Comparison of ENCODE assay signal across 8 mouse cellular contexts in the genomic region with DNA sequence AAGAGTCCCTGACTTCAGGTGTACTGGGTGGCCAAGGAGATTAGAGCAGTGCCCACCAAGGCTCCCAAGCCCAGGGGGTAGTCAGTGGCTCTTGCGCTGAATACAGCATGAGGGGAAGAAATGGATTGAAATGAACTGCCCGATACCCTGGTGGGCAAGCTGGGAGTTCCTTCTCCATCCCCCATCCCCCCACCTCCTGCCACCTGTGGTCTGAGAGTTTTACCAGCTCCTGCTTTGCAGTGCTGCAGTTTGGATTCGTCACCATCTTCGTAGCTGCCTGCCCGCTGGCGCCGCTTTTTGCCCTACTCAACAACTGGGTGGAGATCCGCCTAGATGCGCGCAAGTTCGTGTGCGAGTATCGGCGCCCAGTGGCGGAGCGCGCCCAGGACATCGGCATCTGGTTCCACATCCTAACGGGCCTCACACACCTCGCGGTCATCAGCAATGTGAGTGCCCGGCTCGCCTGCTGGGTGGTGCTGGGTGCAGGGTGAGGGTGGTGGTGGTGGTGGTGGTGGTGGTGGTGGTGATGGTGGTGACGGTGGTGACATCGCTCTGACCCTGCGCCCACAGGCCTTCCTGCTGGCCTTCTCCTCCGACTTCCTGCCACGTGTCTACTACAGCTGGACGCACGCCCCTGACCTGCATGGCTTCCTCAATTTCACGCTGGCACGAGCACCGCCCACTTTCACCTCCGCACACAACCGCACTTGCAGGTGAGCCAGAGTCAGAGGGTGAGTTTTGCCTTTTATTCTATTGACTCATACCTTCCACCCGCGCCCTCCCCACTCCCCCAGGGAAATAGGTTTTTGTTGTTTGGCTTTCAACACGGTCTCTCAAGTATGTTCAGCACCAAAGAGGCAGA. TPM values are rescaled to one million over a fixed set of nuclear protein-coding genes. Genes with fewer than 3 reads are reported as not detected.
DNase-seq lines count a peak whose midpoint lies in the region; ATAC-seq and TF ChIP-seq lines count a peak whose summit lies in the region.

No protein-coding gene starts in this region.

- TF ChIP-seq POLR2A in olfactory bulb, adult 2 months (IDR thresholded peaks at IDR 0.05; ENCODE audit: insufficient read depth, low read depth, low read length): no peak

- WGBS in hindbrain, embryonic 14.5 days: 25% methylated on average over 38 of the region's 38 CpGs
- WGBS in lung, embryonic 16.5 days: 16% methylated on average over 34 of the region's 38 CpGs
- WGBS in olfactory bulb, adult 2 months: 27% methylated on average over 38 of the region's 38 CpGs

- no peaks in the 10 kb centered on the region for H3K9me3 ChIP-seq in hindbrain, embryonic 14.5 days (ENCODE audit: control insufficient read depth, low read length)
- H3K9me3 ChIP-seq in lung, embryonic 16.5 days (ENCODE audit: control insufficient read depth, low read length): no peaks in the 10 kb centered on the region

- peak; percentile 4 for DNase-seq in retina, embryonic 14.5 days (ENCODE audit: low spot score)
- no peak for DNase-seq in retina, postnatal 1 day
- DNase-seq in hindbrain, embryonic 14.5 days (ENCODE audit: low spot score): no peak
- DNase-seq in adrenal gland, adult 18-20 months (ENCODE audit: low spot score in 2 of 2): no peak

- peaks cover 9% of the 10 kb centered on the region for H3K36me3 ChIP-seq in hindbrain, embryonic 14.5 days (replicated peaks; ENCODE audit: control insufficient read depth, insufficient read depth)
- peaks cover 2% of the 10 kb centered on the region for H3K36me3 ChIP-seq in lung, embryonic 16.5 days (ENCODE audit: control insufficient read depth, insufficient read depth, low read length)

- TF ChIP-seq CTCF in olfactory bulb, adult 2 months (IDR thresholded peaks at IDR 0.05; ENCODE audit: insufficient read depth, low read depth, low read length): no peak

- H3K4me1 ChIP-seq in hindbrain, embryonic 14.5 days (replicated peaks; ENCODE audit: control insufficient read depth, insufficient read depth, low read length): no peaks in the 10 kb centered on the region
- no peaks in the 10 kb centered on the region for H3K4me1 ChIP-seq in lung, embryonic 16.5 days (replicated peaks; ENCODE audit: control insufficient read depth, insufficient read depth, low read length)
- H3K4me1 ChIP-seq in olfactory bulb, adult 2 months (ENCODE audit: control insufficient read depth, insufficient read depth, low read length): peaks cover 9% of the 10 kb centered on the region

- H3K27me3 ChIP-seq in hindbrain, embryonic 14.5 days (ENCODE audit: control insufficient read depth, insufficient read depth, low read length): no peaks in the 10 kb centered on the region
- H3K27me3 ChIP-seq in lung, embryonic 16.5 days (ENCODE audit: control insufficient read depth, insufficient read depth, low read depth, low read length): no peaks in the 10 kb centered on the region

- no peak overlapping the region; the same call in 1 of the 2 replicates for H3K4me3 ChIP-seq in hindbrain, embryonic 14.5 days (replicated peaks; ENCODE audit: low read length)
- peak overlapping the region; percentile 36 for H3K4me3 ChIP-seq in lung, embryonic 16.5 days (ENCODE audit: low read length)
- peak overlapping the region; percentile 19; the same call in 1 of the 2 replicates for H3K4me3 ChIP-seq in olfactory bulb, adult 2 months (ENCODE audit: insufficient read depth, low read depth, low read length)

- peak; percentile 57 for ATAC-seq in common myeloid progenitor, adult 5-6 weeks (replicated peaks; ENCODE audit: low read depth, poor library complexity, severe bottlenecking)
- no peak for ATAC-seq in hindbrain, embryonic 14.5 days (ENCODE audit: low FRiP score)
- peak; percentile 25; the same call in 1 of the 2 replicates for ATAC-seq in lung, embryonic 16.5 days (ENCODE audit: low read depth)
- no peak for ATAC-seq in erythroblast, adult 5-6 weeks (replicated peaks; ENCODE audit: low FRiP score, poor library complexity, severe bottlenecking)

- no peak overlapping the region for H3K27ac ChIP-seq in hindbrain, embryonic 14.5 days
- H3K27ac ChIP-seq in lung, embryonic 16.5 days (ENCODE audit: low read length): no peak overlapping the region
- H3K27ac ChIP-seq in olfactory bulb, adult 2 months (ENCODE audit: insufficient read depth, low read depth, low read length): no peak overlapping the region

- peak overlapping the region; percentile 40 for H3K4me2 ChIP-seq in hindbrain, embryonic 14.5 days (replicated peaks)
- H3K4me2 ChIP-seq in lung, embryonic 16.5 days (ENCODE audit: low read depth, low read length): peak overlapping the region; percentile 54

- no peak overlapping the region for H3K9ac ChIP-seq in hindbrain, embryonic 14.5 days
- peak overlapping the region; percentile 35; the same call in 1 of the 2 replicates for H3K9ac ChIP-seq in lung, embryonic 16.5 days (ENCODE audit: low read length)

RNA-seq across cellular contexts. Expression of a gene that starts 27.7 kb away (rescaled TPM):
- 0.23 TPM in 1 of 2 replicates, not detected in the other for total RNA-seq in common myeloid progenitor, adult 5-6 weeks (2017)
- polyA plus RNA-seq in hindbrain, embryonic 14.5 days (2014; fragmentation: Nextera tagmentation; extraction: Ambion mirVana): 0.66 and 1.3 TPM in 2 replicates
- 0.14 and 0.19 TPM in 2 replicates for polyA plus RNA-seq in lung, embryonic 16.5 days (2015; fragmentation: Nextera tagmentation; extraction: Ambion mirVana)
- not detected in 2 replicates for polyA plus RNA-seq in olfactory bulb, adult 2 months (2012; ENCODE audit: insufficient read depth, insufficient read length, low replicate concordance, missing spikeins)
- total RNA-seq in erythroblast, adult 5-6 weeks (2015; ENCODE audit: low replicate concordance): not detected in 2 replicates
- not detected in 2 replicates for total RNA-seq in erythroblast, adult 5-6 weeks (2017; ENCODE audit: low replicate concordance)
- total RNA-seq in adrenal gland, adult 18-20 months (2021): not detected

RNA-seq across cellular contexts. Expression of a gene that starts 58.1 kb away (rescaled TPM):
- 13.4 and 21.1 TPM in 2 replicates for total RNA-seq in common myeloid progenitor, adult 5-6 weeks (2017)
- 4.1 and 4.9 TPM in 2 replicates for polyA plus RNA-seq in hindbrain, embryonic 14.5 days (2014; fragmentation: Nextera tagmentation; extraction: Ambion mirVana)
- polyA plus RNA-seq in lung, embryonic 16.5 days (2015; fragmentation: Nextera tagmentation; extraction: Ambion mirVana): 14.7 and 15.2 TPM in 2 replicates
- polyA plus RNA-seq in olfactory bulb, adult 2 months (2012; ENCODE audit: insufficient read depth, insufficient read length, low replicate concordance, missing spikeins): not detected in 2 replicates
- total RNA-seq in erythroblast, adult 5-6 weeks (2015; ENCODE audit: low replicate concordance): 6.5 and 11.0 TPM in 2 replicates
- total RNA-seq in erythroblast, adult 5-6 weeks (2017; ENCODE audit: low replicate concordance): 13.1 and 14.6 TPM in 2 replicates
- total RNA-seq in adrenal gland, adult 18-20 months (2021): 1 to 10 TPM; 2.7 to 3.6 TPM

RNA-seq across cellular contexts. Expression of a gene that starts 58.8 kb away (rescaled TPM):
- 51.3 and 53.9 TPM in 2 replicates for total RNA-seq in common myeloid progenitor, adult 5-6 weeks (2017)
- 53.3 and 59.0 TPM in 2 replicates for polyA plus RNA-seq in hindbrain, embryonic 14.5 days (2014; fragmentation: Nextera tagmentation; extraction: Ambion mirVana)
- 61.8 and 71.4 TPM in 2 replicates for polyA plus RNA-seq in lung, embryonic 16.5 days (2015; fragmentation: Nextera tagmentation; extraction: Ambion mirVana)
- not detected in 2 replicates for polyA plus RNA-seq in olfactory bulb, adult 2 months (2012; ENCODE audit: insufficient read depth, insufficient read length, low replicate concordance, missing spikeins)
- 6.3 and 11.0 TPM in 2 replicates for total RNA-seq in erythroblast, adult 5-6 weeks (2015; ENCODE audit: low replicate concordance)
- total RNA-seq in erythroblast, adult 5-6 weeks (2017; ENCODE audit: low replicate concordance): 4.9 and 12.3 TPM in 2 replicates
- total RNA-seq in adrenal gland, adult 18-20 months (2021): 10 to 100 TPM; 20.4 to 28.5 TPM

Comparison
In these comparisons a context has a peak if more than half of its experiments do, and no peak if none do; other contexts are left out.
1. ATAC-seq: peak in common myeloid progenitor, adult 5-6 weeks (single experiment) and lung, embryonic 16.5 days (single experiment); none in hindbrain, embryonic 14.5 days (single experiment) and erythroblast, adult 5-6 weeks (single experiment).